Mouse (Mus musculus): ENCODE measurements at regions not wholly inside any gene's neighbourhood (a gene's known extent, or its start where the extent isn't known, plus 50 kb on each side); places are given as distances from the start of the nearest gene placed in this dataset.
"Not testable (repeated sequence)": the region's sequence is repeated elsewhere in the genome, so short reads cannot be mapped to it uniquely, and the experiment has no call there.

DNA sequence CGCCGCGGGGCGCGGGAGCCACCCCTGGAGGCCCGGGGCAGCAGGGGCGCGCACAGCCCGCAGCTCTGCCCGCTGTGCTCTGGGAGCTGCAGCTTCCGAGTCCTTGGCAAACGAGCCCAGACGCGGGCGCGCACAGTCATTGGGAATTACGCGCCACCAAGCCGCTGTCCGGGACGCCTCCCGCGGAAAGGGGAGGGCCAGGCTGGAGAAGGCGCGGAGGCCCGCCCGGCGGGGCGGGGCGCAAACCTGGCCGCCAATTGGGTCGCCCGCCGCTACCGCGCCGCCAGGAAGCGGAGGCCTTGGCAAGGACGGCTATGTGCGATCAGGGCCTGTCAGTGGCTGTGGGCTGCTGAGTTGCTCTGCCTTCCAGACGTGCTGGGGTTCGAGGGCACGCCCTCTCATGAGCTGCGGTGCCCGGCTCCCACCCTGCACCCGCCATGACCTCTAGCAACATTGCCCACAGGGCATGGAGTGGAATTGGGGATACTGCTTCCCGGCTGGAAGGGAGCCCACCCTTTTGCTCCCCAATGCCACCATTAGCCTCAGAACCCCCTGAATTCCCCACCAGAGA lies 739.1 kb upstream of the Ywhaq start:
- peak; percentile 2 to 11 for DNase-seq

GRCm38 (mm10) chr12:22155341-22155740 lies 737.9 kb upstream of the Ywhaq start:
- not testable (repeated sequence) for DNase-seq

Measured in heart, adult 18-20 months (tissue).